19 mouse cellular contexts compared by ENCODE assay signal in the genomic region with DNA sequence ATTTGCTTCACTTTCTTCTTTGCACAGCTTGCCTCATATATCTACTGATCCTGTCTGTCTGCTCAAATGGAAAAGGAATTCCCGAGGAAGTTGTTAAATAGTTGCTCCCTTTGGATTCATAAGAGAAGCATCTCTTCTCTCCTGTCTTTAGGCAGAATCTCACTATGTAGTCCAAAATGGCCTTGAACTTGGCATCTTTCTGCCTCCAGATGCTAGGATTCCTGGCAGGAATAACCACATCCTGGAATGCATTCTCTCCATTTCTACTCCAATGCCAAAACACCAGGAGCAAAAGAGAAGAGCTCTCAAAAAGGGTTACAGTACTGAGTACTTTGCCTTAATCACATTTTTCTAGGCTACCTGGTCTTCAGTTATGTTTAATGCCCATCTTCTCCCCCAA.
"Had no signal": no experiment of that assay in that cellular context is flagged by ENCODE, and none has a peak within 500 bp of the region (broad histone marks: within the 10 kb centered on the region; RNA-seq: fewer than 3 reads in every experiment).

No protein-coding gene starts in this region.

- H3K36me3 ChIP-seq: liver, embryonic 12.5 days; midbrain, embryonic 15.5 days had no signal

- H3K4me3 ChIP-seq: limb, embryonic 12.5 days; limb, embryonic 15.5 days; liver, embryonic 12.5 days; liver, embryonic 15.5 days; midbrain, embryonic 15.5 days; myocyte; neural tube, embryonic 13.5 days had no signal

- H3K4me2 ChIP-seq: limb, embryonic 12.5 days; limb, embryonic 15.5 days; liver, embryonic 12.5 days; liver, embryonic 15.5 days; midbrain, embryonic 11.5 days; midbrain, embryonic 15.5 days; neural tube, embryonic 13.5 days had no signal

- DNase-seq: kidney, adult 2 months; kidney, postnatal 10 days; kidney, postnatal 4 days; left cerebral cortex, postnatal 4 days; lung, adult 2 months; lung, postnatal 14 days; lung, postnatal 4 days; retina, postnatal 1 day; right cerebral cortex, postnatal 25 days; thymus, postnatal 36 days had no signal

- H3K27ac ChIP-seq: limb, embryonic 12.5 days; limb, embryonic 15.5 days; liver, embryonic 12.5 days; liver, embryonic 15.5 days; midbrain, embryonic 15.5 days; neural tube, embryonic 13.5 days; stomach, postnatal 0 days had no signal

- H3K9me3 ChIP-seq: limb, embryonic 15.5 days; liver, embryonic 12.5 days; liver, embryonic 15.5 days had no signal

- H3K9ac ChIP-seq: limb, embryonic 12.5 days; limb, embryonic 15.5 days; liver, embryonic 12.5 days; liver, embryonic 15.5 days; midbrain, embryonic 15.5 days; neural tube, embryonic 13.5 days had no signal

- H3K4me1 ChIP-seq: limb, embryonic 12.5 days; midbrain, embryonic 15.5 days had no signal

- H3K27me3 ChIP-seq: limb, embryonic 12.5 days; limb, embryonic 15.5 days; liver, embryonic 12.5 days; liver, embryonic 15.5 days; midbrain, embryonic 15.5 days; neural tube, embryonic 13.5 days had no signal

- ATAC-seq: liver, embryonic 12.5 days; midbrain, embryonic 15.5 days had no signal
